Mouse (Mus musculus) limb, embryonic 11.5 days (tissue): Measurements from ENCODE around the gene Gpsm1. TPM values are rescaled to one million over a fixed set of nuclear protein-coding genes. Genes with fewer than 3 reads are reported as not detected.
"Not testable (repeated sequence)": the region's sequence is repeated elsewhere in the genome, so short reads cannot be mapped to it uniquely, and the experiment has no call there.

Source experiments
- ATAC-seq: fragments of 200-750 bp; cut with Nextera tagmentation; 2 replicates; pipeline ENCODE4 v1.8.0; 2017; ENCODE audit warnings: low read depth; ENCODE audit not compliant: insufficient number of reproducible peaks, low FRiP score, low TSS enrichment
- DNase-seq: peaks from one replicate; pipeline ENCODE4 v3.0.0-alpha.2; 2015; ENCODE audit warnings: low spot score
- H3K27ac ChIP-seq: fragments of 300-500 bp; sonication (generic); replicated peaks from 2 replicates; pipeline ENCODE4 v1.5.1; 2014; ENCODE audit warnings: low read depth, mild to moderate bottlenecking, low read length
- H3K27me3 ChIP-seq: fragments of 300-500 bp; sonication (generic); 2 replicates; pipeline ENCODE4 v1.6.1; 2014; ENCODE audit warnings: mild to moderate bottlenecking, low read length, mixed read lengths; ENCODE audit not compliant: control insufficient read depth, insufficient read depth
- H3K36me3 ChIP-seq: fragments of 300-500 bp; sonication (generic); 2 replicates; pipeline ENCODE4 v1.6.1; 2014; ENCODE audit warnings: mild to moderate bottlenecking, low read length, moderate library complexity, mixed read lengths; ENCODE audit not compliant: control insufficient read depth, insufficient read depth
- H3K4me1 ChIP-seq: fragments of 300-500 bp; sonication (generic); 2 replicates; pipeline ENCODE4 v1.6.1; 2014; ENCODE audit warnings: low read length, mixed read lengths; ENCODE audit not compliant: control insufficient read depth, insufficient read depth
- H3K4me2 ChIP-seq: fragments of 300-500 bp; sonication (generic); 2 replicates; pipeline ENCODE4 v1.6.1; 2014; ENCODE audit warnings: low read depth, mild to moderate bottlenecking, moderate library complexity; ENCODE audit not compliant: severe bottlenecking
- H3K4me3 ChIP-seq: fragments of 300-500 bp; sonication (generic); 2 replicates; pipeline ENCODE4 v1.5.1; 2014; ENCODE audit warnings: low read depth, low read length
- H3K9ac ChIP-seq: fragments of 300-500 bp; sonication (generic); 2 replicates; pipeline ENCODE4 v1.6.1; 2014; ENCODE audit warnings: mild to moderate bottlenecking, low read length
- H3K9me3 ChIP-seq: fragments of 300-500 bp; sonication (generic); 2 replicates; pipeline ENCODE4 v1.6.1; 2016; ENCODE audit warnings: low read length; ENCODE audit not compliant: control insufficient read depth
- WGBS: fragments of 180-500 bp; shearing (Covaris S2); extraction: QIAGEN DNeasy Blood & Tissue Kit; methylation state at CpG from one replicate; pipeline ENCODE4 v1.1.7; 2014; 5-methylcytosine and 5-hydroxymethylcytosine counted together
- polyA plus RNA-seq: library from polyadenylated mRNA; unstranded; fragments of >200 nt; fragmentation: Nextera tagmentation; extraction: Ambion mirVana; gene quantifications from 2 replicates; pipeline ENCODE4 v1.2.1, GENCODE M21; 2014

Gpsm1 gene
- polyA plus RNA-seq, 1 experiment from 2014 or later: 37.4 TPM

- Histone ChIP-seq H3K4me3 (peak overlapping the region; percentile 83), H3K4me2 (peak overlapping the region; percentile 89), H3K36me3 (peaks cover 25% of the 10 kb centered on the region)
- not testable (repeated sequence) for H3K4me1 ChIP-seq, ATAC-seq, H3K9me3 ChIP-seq, H3K27me3 ChIP-seq, H3K9ac ChIP-seq, DNase-seq, H3K27ac ChIP-seq
- WGBS: 28% methylated on average over 6 of the region's 6 CpGs
Measured at GRCm38 (mm10) chr2:26380871-26381270, 65.6 kb downstream of the Gpsm1 start.

DNA sequence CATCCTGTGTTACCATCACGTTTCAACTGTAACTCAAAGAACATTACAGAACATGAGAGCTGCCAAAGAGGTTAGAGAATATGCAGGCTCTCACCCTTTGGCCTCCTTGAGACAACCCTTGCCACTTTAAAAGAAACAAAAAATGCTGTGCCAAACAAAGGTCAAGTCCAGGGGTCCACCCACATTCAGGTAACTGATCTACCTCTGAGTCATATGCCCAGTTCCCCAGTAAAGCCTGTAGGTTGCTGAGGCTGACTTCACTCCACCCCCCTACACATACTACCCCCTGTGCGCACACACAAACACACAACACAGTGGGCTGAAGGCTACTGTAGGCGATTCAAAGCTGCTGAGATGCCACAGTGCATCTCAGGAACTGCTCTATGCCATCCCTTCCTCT, 72.4 kb downstream of the Gpsm1 start:
- H3K36me3 ChIP-seq: peaks cover 37% of the 10 kb centered on the region
- H3K9me3 ChIP-seq: no peaks in the 10 kb centered on the region
- H3K27ac ChIP-seq: no peak overlapping the region
- ATAC-seq: no peak
- H3K27me3 ChIP-seq: no peaks in the 10 kb centered on the region
- no peak for DNase-seq
- H3K4me2 ChIP-seq: peak overlapping the region; percentile 94
- peaks cover 2% of the 10 kb centered on the region; the same call in 1 of the 2 replicates for H3K4me1 ChIP-seq
- 86% methylated on average over 3 of the region's 3 CpGs for WGBS
- no peak overlapping the region; the same call in 1 of the 2 replicates for H3K9ac ChIP-seq
- peak overlapping the region; percentile 86 for H3K4me3 ChIP-seq

- DNase-seq: no peak
- peaks cover 40% of the 10 kb centered on the region for H3K36me3 ChIP-seq
- ATAC-seq: peak; percentile 15
Measured at GRCm38 (mm10) chr2:26388682-26389153, 73.4 kb downstream of the Gpsm1 start.

GRCm38 (mm10) chr2:26389154-26389690, 73.9 kb downstream of the Gpsm1 start, which contains the start of the genes Entr1 and Pmpca:
TSS of gene Entr1 (minus strand) at chr2:26389316.
TSS of gene Pmpca (plus strand) at chr2:26389339.
- WGBS: under 1% methylated on average over 60 of the region's 60 CpGs
- peak; percentile 86 for DNase-seq
- H3K4me3 ChIP-seq: peak within 1 kb of the TSS; percentile 86

More at GRCm38 (mm10) chr2:26388682-26389153, 73.4 kb downstream of the Gpsm1 start:
- Histone ChIP-seq H3K27ac (peak overlapping the region; percentile 55; the same call in 1 of the 2 replicates), H3K27me3 (no peaks in the 10 kb centered on the region), H3K4me3 (peak overlapping the region; percentile 86), H3K4me2 (peak overlapping the region; percentile 94), H3K4me1 (peaks cover 2% of the 10 kb centered on the region; the same call in 1 of the 2 replicates), H3K9ac (peak overlapping the region; percentile 91), H3K9me3 (no peaks in the 10 kb centered on the region)
- under 1% methylated on average over 43 of the region's 45 CpGs for WGBS

GRCm38 (mm10) chr2:26390954-26391353, 75.6 kb downstream of the Gpsm1 start:
- no peaks in the 10 kb centered on the region for H3K27me3 ChIP-seq
- no peak overlapping the region for H3K4me2 ChIP-seq
- H3K27ac ChIP-seq: no peak overlapping the region
- no peaks in the 10 kb centered on the region for H3K9me3 ChIP-seq
- DNase-seq: no peak
- 82% methylated on average over 3 of the region's 3 CpGs for WGBS
- no peak overlapping the region for H3K9ac ChIP-seq
- peaks cover 2% of the 10 kb centered on the region; the same call in 1 of the 2 replicates for H3K4me1 ChIP-seq
- H3K36me3 ChIP-seq: peaks cover 45% of the 10 kb centered on the region
- H3K4me3 ChIP-seq: no peak overlapping the region; the same call in 1 of the 2 replicates
- no peak for ATAC-seq

More at GRCm38 (mm10) chr2:26389154-26389690, 73.9 kb downstream of the Gpsm1 start, which contains the start of the genes Entr1 and Pmpca:
- no peaks in the 10 kb centered on the region for H3K27me3 ChIP-seq
- H3K9me3 ChIP-seq: no peaks in the 10 kb centered on the region
- H3K4me2 ChIP-seq: peak within 1 kb of the TSS; percentile 94
- H3K9ac ChIP-seq: peak within 1 kb of the TSS; percentile 91
- H3K36me3 ChIP-seq: peaks cover 39% of the 10 kb centered on the region
- H3K4me1 ChIP-seq: peaks cover 2% of the 10 kb centered on the region; the same call in 1 of the 2 replicates
- H3K27ac ChIP-seq: peak within 1 kb of the TSS; percentile 55; the same call in 1 of the 2 replicates
- ATAC-seq: peak; percentile 87

GRCm38 (mm10) chr2:26391617-26392016, 76.3 kb downstream of the Gpsm1 start:
- H3K36me3 ChIP-seq: peaks cover 46% of the 10 kb centered on the region
- H3K27ac ChIP-seq: no peak overlapping the region
- no peak overlapping the region for H3K4me3 ChIP-seq
- no peaks in the 10 kb centered on the region for H3K27me3 ChIP-seq
- no peak overlapping the region for H3K4me2 ChIP-seq
- DNase-seq (no peak), ATAC-seq (no peak)
- no peaks in the 10 kb centered on the region for H3K9me3 ChIP-seq
- H3K9ac ChIP-seq: no peak overlapping the region
- 90% methylated on average over 6 of the region's 6 CpGs for WGBS
- H3K4me1 ChIP-seq: peaks cover 2% of the 10 kb centered on the region; the same call in 1 of the 2 replicates

Other genes starting within 250 kb of the Gpsm1 start
- 2.8 and 4.0 TPM in 2 replicates for gene Nacc2, start 192.3 kb upstream of the Gpsm1 start, polyA plus RNA-seq
- gene Lhx3, start 107.2 kb upstream of the Gpsm1 start, polyA plus RNA-seq: 0.09 TPM in 1 of 2 replicates, not detected in the other
- gene Qsox2, start 78.0 kb upstream of the Gpsm1 start, polyA plus RNA-seq: 12.0 and 13.9 TPM in 2 replicates
- gene Ccdc187, start 21.0 kb upstream of the Gpsm1 start, polyA plus RNA-seq: not detected in 2 replicates
- 31.0 and 31.6 TPM in 2 replicates for gene Dnlz, start 36.6 kb downstream of the Gpsm1 start, polyA plus RNA-seq
- gene Card9, start 45.4 kb downstream of the Gpsm1 start, polyA plus RNA-seq: 1.0 and 1.1 TPM in 2 replicates
- 25.3 and 31.2 TPM in 2 replicates for gene Snapc4, start 65.1 kb downstream of the Gpsm1 start, polyA plus RNA-seq
- gene Entr1, start 73.8 kb downstream of the Gpsm1 start, polyA plus RNA-seq: 128 and 132 TPM in 2 replicates
- gene Pmpca, start 73.8 kb downstream of the Gpsm1 start, polyA plus RNA-seq: 99.8 and 111 TPM in 2 replicates
- 24.4 and 28.5 TPM in 2 replicates for gene Inpp5e, start 93.7 kb downstream of the Gpsm1 start, polyA plus RNA-seq
- 36.3 and 40.9 TPM in 2 replicates for gene Sec16a, start 129.7 kb downstream of the Gpsm1 start, polyA plus RNA-seq
- gene Notch1, start 201.1 kb downstream of the Gpsm1 start, polyA plus RNA-seq: 14.5 and 15.0 TPM in 2 replicates